Mouse (Mus musculus) T-cell, adult 66 days (primary cell): Measurements from ENCODE around the gene Spata31d1a. TPM values are rescaled to one million over a fixed set of nuclear protein-coding genes. Genes with fewer than 3 reads are reported as not detected.

ENCODE experiments used
- total RNA-seq, 2 experiments: library from RNA; stranded (reverse); gene quantifications; 3 replicates in 1 of 2; 4 replicates in 1 of 2; pipeline ENCODE4 v1.2.4; 2023

Gene Spata31d1a
- total RNA-seq = not detected

DNA sequence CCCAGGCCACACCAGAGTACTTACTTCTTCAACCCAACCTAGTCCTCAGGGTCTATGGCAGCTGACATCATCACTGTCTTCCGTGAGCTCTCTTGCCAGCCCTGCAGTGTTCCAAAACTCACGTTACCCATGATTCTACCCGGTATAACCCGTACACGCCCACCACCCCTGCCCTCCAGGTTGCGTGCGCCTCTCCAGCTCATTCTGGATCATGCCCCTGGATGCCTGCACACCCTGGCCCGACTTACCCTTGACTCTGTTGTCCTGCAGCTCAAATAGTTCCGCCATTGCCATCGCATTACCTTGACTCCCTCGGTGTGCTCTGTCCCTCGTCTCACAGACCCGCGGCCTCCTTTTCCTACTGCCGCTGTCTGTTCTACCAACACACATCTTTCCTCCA lies at the start of gene Spata31d1a:
Gene Spata31d1a, minus strand, starts transcription at position 101 of the 400 bp plus-strand sequence.

DNA sequence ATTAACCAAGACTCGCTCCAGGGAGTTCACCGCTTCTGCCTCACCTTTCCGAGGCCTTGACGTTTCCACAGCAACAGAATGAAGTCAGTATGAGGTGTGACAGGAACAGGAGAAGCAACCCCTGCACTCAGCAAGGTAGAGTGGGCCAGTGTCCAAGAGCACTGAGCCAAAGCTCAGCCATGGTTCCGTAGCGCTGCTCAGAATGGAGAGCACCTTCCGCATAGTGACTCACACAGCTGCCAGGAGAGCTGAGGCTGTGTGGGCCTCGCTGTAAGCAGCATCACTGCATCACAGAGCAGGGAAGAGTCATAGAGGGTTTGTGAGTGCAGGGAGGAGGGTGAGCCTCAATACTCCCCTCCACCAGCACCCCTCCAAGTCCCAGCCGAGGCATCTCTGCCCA lies 36.6 kb upstream of the Spata31d1a start, which contains the start of gene 1700014D04Rik:
Gene 1700014D04Rik, minus strand, starts transcription at position 42 of the 400 bp plus-strand sequence.

DNA sequence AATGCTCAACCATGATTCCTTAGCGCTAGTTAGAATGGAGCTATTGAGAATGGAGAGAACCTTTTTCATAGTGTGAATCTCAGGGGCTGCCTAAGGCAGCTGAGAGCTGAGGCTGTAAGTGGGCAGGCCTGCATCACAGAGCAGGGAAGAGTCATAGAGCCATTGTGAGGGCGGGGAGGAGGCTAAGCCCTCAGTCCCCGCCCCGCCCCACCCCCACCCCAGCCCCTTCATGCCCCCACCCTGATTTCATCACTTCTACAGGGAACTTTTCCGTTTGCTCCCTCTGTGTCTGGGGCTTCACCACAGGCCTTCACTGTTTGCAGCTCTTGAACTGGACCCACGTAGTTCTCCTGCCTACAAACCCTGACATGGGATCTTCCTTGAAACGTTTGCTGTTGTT lies 21.5 kb upstream of the Spata31d1a start, which contains the start of gene Spata31d1d:
Gene Spata31d1d, minus strand, starts transcription at position 101 of the 400 bp plus-strand sequence.

DNA sequence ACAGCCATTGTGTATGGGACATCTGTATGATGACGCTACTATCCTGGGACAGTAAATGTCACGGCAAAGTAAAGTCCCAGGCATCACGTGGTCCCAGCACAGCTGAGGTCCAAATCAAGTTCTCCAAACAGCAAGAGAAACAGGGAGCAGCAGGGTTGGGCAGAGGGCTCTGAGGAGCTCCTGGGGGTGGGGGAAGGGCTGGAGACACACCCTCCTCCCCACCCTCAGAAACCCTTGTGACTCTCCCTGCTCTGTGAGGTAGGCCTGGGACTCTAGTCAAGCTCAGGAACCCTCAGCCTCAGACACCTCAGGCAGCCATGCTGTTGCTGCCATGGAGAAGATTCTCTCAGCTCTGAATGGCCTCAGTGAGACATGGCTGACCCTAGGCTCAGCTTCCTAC lies 1.9 kb upstream of the Spata31d1a start, which contains the start of gene Spata31d1b:
Gene Spata31d1b, plus strand, starts transcription at position 301 of the 400 bp plus-strand sequence.

DNA sequence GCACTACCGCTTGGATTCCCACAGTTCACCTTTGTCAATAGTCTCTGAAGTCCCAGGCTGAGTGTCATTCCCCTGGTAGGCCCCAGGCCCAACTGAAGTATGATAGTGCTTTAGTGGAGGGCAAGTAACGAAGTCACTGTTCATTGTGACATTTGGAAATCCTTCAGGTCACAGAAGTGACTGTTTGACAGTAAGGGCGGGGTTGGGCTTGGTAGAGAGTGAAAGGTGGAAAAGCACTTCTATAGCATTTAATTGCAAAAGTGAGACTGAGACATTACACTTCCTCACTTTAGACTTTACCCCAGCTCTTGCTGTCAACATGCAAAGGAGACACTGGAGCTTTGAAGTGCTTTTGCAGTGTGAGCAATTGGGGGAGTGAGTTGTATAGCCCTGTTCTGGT lies 16.1 kb downstream of the Spata31d1a start, which contains the start of gene 4921517D22Rik:
Gene 4921517D22Rik, minus strand, starts transcription at position 101 of the 400 bp plus-strand sequence.

DNA sequence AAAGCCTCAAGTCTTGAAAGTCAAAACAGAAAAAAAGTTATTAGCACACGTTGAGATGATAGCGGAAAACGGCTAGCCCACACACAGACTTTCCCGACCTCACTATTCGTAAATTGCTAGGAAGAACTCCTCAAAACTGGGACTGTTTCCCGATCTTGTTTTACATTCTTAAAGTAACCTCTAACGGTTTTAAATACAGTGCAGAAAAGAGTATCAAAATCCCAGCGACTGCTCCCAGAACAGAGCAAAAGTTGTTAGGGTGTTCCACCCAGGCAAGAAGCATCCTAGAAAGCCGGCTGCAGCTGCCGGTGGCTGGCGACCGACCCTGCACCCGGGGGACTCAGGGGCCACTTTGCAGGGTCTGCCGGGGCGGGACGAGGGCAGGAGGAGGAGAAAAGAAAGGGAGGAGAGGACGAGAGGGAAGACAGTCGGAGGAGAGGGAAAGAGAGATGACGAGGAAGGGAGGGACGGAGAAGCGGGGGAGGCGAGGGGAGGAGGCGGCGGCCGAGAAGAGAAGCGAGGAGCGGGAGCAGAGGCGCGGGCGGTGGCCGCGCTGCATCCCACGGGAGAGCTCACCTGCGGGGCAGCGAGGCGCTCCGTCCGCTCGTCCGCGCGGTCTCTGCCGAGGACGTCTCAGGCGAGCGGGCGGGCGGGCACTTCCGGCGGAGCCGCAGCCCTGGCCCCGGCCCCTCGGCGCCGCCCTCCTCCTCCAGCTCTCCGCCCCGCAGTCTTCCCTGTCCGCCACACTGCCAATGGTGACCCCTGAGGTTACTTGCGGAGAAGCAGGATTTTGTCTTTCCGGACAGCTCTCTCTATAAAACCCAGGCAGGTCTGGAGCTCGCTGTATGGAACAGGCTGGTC lies 34.7 kb downstream of the Spata31d1a start, which contains the start of gene Golm1:
Gene Golm1, minus strand, starts transcription at position 661 of the 861 bp plus-strand sequence.

Other genes starting within 250 kb of the Spata31d1a start
- 10 to 100 TPM; 44.9 to 60.6 TPM for gene Agtpbp1, start 125.1 kb downstream of the Spata31d1a start, total RNA-seq
- 10 to 100 TPM; 72.1 to 72.2 TPM for gene Naa35, start 125.1 kb downstream of the Spata31d1a start, total RNA-seq
- gene Golm1, start 34.5 kb downstream of the Spata31d1a start, total RNA-seq = 10 to 100 TPM; 58.3 to 62.0 TPM
- gene 4921517D22Rik, start 16.2 kb downstream of the Spata31d1a start, total RNA-seq = not detected
- gene Spata31d1b, start 2.0 kb upstream of the Spata31d1a start, total RNA-seq = not detected
- gene Spata31d1d, start 21.4 kb upstream of the Spata31d1a start, total RNA-seq = not detected
- under 1 TPM; 0.18 to 0.99 TPM for gene 1700014D04Rik, start 36.4 kb upstream of the Spata31d1a start, total RNA-seq
- gene Isca1, start 59.5 kb upstream of the Spata31d1a start, total RNA-seq = 10 to 100 TPM; 70.8 to 71.3 TPM
- gene Gm49354, start 71.9 kb upstream of the Spata31d1a start, total RNA-seq = not detected
- 100 to 1,000 TPM; 210 to 213 TPM for gene Tut7, start 112.8 kb upstream of the Spata31d1a start, total RNA-seq